Mouse (Mus musculus) urinary bladder, adult 18-20 months (tissue): ENCODE data around the gene Thada.

ENCODE experiments used
- DNase-seq, 2 experiments: peaks; one replicate each; pipeline ENCODE4 v3.0.0; 2022; ENCODE audit warnings: low spot score in 2 of 2, mixed read lengths in 2 of 2

The Thada gene

DNA sequence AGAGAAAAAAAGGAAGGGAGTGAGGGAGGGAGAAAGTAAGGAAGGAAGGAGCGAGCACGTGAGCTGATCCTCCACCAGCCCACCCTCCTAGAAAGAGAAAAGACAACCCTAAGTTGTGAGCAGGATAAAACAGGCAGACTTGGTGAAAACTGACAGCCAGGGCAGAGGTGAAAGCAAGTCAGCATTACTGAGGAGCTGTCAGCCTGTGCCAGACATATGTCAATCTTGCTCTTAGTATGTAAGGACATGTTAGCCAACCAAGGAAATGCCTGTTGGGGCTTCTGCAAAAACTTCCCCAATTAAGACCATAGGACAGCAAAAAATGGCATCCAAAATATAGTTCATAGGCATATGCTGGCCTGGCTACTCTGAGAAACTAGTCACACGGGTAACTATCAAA lies 117.1 kb downstream of the Thada start:
- DNase-seq: no peak

DNA sequence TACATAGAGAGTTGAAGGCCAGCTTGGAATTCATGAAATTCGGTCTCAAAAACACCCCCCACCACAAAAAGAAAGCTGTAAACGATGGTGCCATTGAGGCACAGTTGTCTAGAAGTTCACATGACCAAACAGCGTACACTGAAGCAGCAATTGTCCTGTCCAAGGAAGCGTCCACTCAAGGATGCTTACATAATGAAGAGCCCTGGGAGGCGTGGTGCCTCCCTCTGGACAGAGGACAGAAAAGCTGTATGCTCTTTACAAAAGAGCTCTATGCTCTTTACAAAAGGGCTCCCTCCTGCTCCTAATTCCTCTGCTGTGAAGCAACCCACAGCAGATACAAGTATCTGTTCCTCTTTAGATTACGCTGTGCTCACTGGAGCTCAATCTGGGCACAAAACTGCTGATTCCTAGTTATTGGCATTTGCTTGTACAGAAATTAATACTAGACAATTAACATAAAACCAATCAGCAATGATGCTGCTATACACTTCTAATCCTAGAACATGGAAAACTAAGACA lies 123.6 kb downstream of the Thada start:
- no peak for DNase-seq

DNA sequence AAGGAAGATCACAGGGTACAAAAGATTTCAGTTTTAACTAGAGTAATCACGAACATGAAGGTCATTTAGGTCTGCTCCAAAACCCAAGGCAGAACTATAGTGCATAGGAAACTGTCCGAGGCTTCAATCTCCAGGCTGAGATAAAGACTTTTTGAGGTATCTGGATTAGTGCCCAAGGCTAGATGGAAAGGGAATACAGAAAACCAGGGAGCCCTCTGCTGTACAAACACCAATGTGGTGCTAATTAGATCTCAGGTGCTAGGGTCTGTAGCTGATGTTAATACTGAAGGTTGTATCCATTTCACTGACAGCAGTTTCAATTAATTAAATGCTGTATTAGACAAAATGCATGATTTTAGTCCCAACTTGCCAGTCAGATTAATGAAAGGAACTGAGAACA lies 124.3 kb downstream of the Thada start:
- no peak for DNase-seq

DNA sequence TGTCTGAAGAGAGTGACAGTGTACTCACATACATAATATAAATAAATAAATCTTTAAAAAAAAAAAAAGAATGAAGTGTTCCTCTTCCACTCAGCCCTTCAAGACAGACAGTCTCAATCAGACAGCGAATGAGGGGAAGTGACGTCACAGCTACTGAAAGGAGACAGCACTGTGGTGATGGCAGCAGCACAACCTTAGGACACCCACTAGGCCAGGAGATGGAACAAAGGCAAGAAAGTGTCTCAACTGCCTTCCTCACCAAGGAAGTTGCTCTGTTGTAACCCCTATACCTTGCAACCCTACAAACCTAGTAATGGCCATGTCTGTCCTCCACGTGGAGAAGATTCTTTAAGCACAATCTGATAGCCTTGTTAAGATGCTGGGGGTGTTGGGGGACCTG lies 125.4 kb downstream of the Thada start:
- no peak for DNase-seq

- DNase-seq: no peak
These were observed 130.0 kb downstream of the Thada start for GRCm38 (mm10) chr17:84335996-84336395.

GRCm38 (mm10) chr17:84335076-84335475 lies 130.9 kb downstream of the Thada start:
- no peak for DNase-seq

- DNase-seq: no peak
These were observed 131.6 kb downstream of the Thada start for GRCm38 (mm10) chr17:84334241-84335014.

DNA sequence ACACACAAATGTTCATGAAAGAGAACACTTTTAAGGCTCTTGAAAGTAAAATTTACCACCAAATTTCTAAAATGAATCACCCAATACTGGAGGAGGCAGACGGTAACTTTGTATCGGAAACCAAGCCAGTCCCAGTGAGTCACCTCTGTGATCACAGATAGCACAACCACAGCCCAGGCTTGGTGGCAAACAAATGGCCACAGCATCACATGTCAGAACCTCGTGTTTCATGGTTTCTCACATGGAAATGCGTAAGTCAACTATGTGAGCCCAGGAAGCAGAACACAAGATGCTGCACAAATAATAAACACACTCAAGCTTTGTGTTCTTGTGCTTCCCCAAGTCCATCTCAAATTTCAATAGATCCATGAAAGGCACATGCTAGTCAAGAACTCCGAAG lies 133.1 kb downstream of the Thada start:
- peak in 1 of 2 experiments; percentile 63 for DNase-seq

- DNase-seq: no peak
These were observed 135.0 kb downstream of the Thada start for GRCm38 (mm10) chr17:84330986-84331385.

GRCm38 (mm10) chr17:84330506-84330905 lies 135.5 kb downstream of the Thada start:
- no peak for DNase-seq

DNA sequence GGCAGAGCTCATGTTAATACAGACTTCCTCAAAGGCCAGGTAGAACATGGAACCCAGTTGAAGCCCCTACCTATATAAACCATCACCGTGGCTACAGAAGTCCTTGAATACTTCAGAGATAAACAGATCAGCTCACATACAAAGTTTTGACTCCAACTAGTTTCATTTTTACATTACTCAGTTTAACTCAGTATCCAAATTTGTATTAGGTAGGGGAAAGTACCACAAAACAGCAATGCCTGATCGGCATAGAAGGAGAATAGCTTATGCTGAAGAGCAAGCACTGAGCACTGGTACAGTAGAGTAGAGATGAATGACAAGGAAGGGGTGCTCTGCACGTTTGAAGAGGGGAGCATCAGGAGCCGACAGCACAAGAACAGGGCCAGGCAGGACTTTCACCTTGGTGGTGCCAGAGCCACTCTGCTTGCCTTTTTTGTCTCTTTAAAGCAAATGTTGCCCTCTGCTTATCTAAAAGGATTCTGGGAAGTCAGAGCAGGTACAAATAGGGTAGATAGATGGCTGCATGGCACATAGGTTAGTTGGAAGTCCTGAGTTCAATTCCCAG lies 136.0 kb downstream of the Thada start:
- no peak for DNase-seq

GRCm38 (mm10) chr17:84328526-84328925 lies 137.5 kb downstream of the Thada start:
- no peak for DNase-seq

DNA sequence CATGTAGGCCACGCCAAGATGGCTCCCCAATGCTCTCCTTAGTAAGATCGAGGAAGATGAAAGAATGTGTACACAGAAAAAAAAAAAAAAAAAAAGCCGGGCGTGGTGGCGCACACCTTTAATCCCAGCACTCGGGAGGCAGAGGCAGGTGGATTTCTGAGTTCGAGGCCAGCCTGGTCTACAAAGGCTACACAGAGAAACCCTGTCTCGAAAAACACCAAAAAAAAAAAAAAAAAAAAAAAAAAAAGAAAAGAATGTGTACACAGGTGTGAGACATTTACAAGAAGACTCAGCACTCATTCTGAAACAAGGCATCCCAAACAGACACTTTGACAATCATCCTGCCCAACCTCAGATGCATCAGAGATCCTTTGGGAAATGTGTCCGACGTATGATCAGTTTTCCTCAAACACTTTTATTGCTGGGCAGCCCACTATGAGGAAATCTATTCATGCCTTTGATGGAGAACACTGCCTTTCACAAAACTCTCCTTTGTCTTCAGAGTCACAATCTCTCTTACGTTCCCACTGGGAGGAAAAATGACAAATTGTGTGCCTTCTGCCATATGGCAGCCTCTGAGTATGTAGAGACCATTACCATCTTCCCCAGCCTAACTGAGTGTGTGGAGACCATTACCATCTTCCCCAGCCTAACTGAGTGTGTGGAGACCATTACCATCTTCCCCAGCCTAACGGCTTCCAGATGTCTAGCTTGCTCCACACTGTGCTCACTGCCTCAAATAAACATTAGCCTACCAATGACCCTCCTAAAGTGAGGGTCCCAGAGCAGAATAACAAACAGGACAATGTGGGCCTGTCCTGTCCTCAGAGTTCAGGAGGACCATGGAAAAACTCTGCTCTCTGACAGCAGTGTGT lies 138.7 kb downstream of the Thada start:
- no peak for DNase-seq

GRCm38 (mm10) chr17:84322176-84322575 lies 143.8 kb downstream of the Thada start:
- DNase-seq: no peak

DNA sequence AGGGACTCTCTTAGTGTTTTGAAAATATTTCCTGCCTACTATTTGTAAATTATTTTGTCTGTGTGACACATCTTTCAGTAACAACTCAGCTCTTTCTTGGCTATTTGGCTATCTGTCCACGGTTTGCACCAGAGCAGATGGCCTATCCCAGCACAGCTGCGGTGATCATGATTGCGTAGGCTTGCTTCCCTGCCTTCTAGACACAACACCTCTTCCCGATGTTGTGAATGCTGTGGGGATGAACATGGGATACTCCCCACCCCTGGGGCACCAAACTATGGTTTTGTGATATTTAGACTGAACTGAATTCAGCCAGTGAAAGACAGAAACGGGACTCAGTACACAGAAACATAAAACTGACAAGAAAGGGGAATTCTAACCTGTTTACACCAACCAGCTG lies 144.7 kb downstream of the Thada start:
- no peak for DNase-seq

- no peak for DNase-seq
These were observed 145.4 kb downstream of the Thada start for GRCm38 (mm10) chr17:84320576-84320975.

DNA sequence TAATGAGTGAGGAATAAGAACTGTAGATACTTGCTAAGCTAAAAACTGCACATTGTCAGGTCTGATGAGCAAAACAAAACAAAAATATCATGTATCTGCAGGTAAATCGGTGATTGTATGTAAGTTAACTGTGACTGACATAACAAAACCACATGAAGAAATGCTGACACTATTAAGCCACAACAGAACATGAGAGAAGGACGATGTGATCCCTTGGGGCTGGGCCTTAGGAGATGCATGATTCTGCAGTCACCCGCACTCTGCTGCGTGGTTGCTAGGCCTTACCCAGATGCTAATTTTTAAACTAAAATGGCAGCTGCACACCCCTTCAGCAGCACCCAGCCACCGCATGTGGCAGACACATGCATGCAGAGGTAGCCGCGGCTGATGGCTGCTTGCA lies 151.7 kb downstream of the Thada start:
- DNase-seq: no peak

GRCm38 (mm10) chr17:84313494-84313893 lies 152.5 kb downstream of the Thada start:
- no peak for DNase-seq

- no peak for DNase-seq
These were observed 159.9 kb downstream of the Thada start for GRCm38 (mm10) chr17:84306151-84306550.

- DNase-seq: no peak
These were observed 160.9 kb downstream of the Thada start for GRCm38 (mm10) chr17:84305074-84305473.

- no peak for DNase-seq
These were observed 161.9 kb downstream of the Thada start for GRCm38 (mm10) chr17:84304141-84304540.

GRCm38 (mm10) chr17:84297976-84298375 lies 168.0 kb downstream of the Thada start:
- no peak for DNase-seq
